Mouse (Mus musculus) thymus, postnatal 25 days (tissue): Measurements from ENCODE around the gene Inpp5e.
"Not testable (repeated sequence)": the region's sequence is repeated elsewhere in the genome, so short reads cannot be mapped to it uniquely, and the experiment has no call there.

Experiments
- DNase-seq: peaks from one replicate; pipeline ENCODE4 v3.0.0; 2022

The Inpp5e gene

GRCm38 (mm10) chr2:26417066-26417465 is 8.1 kb upstream of the Inpp5e start:
- no peak for DNase-seq

GRCm38 (mm10) chr2:26410931-26411411 is 2.0 kb upstream of the Inpp5e start:
- DNase-seq = no peak

DNA sequence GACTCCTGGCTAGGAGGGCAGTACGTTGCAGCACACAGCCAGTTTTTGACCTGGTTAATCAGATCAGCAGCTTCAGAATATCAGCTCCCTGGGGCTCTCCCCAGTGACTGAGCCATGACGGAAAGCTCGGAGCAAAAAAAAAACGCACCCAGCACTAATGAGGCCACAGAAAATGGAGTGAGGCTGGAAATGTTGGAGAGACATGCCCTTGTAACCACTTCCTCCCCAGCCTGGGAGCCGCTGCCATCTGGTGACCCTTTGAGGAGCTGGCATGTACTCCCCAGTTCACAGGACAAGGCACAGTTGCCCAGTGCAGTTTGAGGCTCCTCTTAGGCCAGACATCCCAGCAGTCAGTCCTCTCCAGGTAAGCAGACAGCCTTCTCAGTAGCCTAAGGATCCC is 1.1 kb upstream of the Inpp5e start:
- DNase-seq = peak; percentile 17

- no peak for DNase-seq
Measured at GRCm38 (mm10) chr2:26409362-26409761, 359 bp upstream of the Inpp5e start.

- no peak for DNase-seq
Measured at GRCm38 (mm10) chr2:26403306-26403705, 5.7 kb downstream of the Inpp5e start.

GRCm38 (mm10) chr2:26402265-26402664 is 6.7 kb downstream of the Inpp5e start:
- no peak for DNase-seq

GRCm38 (mm10) chr2:26401023-26401422 is 8.0 kb downstream of the Inpp5e start:
- no peak for DNase-seq

- DNase-seq = no peak
Measured at GRCm38 (mm10) chr2:26400296-26400695, 8.7 kb downstream of the Inpp5e start.

DNA sequence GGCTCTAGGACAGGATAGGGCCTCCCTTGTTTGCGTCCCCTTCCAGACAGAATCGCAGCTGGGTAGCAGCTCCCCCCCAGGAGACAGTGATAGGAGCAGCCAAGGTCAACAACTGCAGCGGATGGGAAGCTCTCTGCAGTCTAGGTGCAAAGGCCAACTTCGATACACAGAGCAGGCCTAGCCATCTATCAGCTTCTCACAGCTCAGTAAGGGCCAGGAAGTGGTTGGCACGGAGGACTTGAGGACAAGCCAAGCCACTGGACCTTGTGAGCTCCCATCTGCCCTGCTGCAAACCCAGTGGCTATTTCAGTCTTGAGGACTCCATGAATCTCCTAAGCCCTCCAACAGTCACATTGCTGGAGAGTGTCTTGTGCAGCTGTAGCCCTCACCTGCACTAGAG is 9.4 kb downstream of the Inpp5e start:
- DNase-seq = no peak

DNA sequence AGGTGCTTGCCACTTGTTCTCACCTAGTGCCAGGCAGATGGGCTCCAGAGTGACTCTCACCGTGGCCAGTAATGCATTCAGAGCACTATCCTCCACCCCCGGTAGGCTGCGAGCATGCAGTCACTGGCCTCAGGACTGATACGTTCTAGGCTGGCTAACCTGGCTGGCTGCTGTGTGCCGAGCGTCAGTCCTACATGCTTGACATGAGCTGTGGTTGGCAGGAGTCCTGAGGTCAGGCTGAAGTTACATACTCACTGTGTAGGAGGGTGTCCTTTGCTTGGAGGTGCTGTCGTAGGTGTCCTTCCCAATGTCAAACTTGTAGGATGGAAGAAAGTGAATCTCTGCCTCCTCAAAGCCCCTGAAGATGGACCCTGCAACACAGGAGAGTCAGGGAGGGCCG is 10.0 kb downstream of the Inpp5e start:
- no peak for DNase-seq

GRCm38 (mm10) chr2:26391617-26392016 is 17.4 kb downstream of the Inpp5e start:
- no peak for DNase-seq

GRCm38 (mm10) chr2:26390954-26391353 is 18.0 kb downstream of the Inpp5e start:
- no peak for DNase-seq

DNA sequence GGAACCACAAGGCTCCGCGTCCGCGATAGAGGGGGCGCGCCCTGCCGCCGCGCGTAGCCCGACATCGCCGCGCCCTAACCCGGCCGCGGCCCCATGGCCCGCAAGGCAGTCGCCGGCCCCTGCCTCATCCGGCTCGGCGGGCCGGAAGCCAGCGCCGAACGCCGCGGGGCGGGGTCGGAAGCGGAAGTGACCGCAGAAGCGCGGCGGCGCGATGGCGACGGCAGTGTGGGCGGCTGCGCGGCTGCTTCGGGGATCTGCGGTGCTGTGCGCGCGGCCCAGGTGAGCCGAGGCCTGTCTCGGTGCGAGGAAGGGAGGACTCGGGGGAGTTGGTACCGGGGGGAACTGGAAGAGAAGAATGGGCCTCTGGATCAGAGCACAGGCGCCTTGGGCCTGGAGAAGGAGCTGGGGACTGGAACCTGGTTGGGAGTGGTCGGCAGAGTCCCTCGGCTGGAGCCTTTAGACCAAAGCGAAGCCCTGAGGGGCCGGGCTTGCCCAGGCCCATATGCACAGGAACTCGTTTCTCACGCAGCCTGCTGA is 19.8 kb downstream of the Inpp5e start, which contains the start of the genes Entr1 and Pmpca:
Entr1 (minus strand) TSS at position 163 of the 537 bp plus-strand sequence.
Pmpca (plus strand) TSS at position 186 of the 537 bp plus-strand sequence.
- peak; percentile 88 for DNase-seq

- DNase-seq = no peak
Measured at GRCm38 (mm10) chr2:26388682-26389153, 20.3 kb downstream of the Inpp5e start.

DNA sequence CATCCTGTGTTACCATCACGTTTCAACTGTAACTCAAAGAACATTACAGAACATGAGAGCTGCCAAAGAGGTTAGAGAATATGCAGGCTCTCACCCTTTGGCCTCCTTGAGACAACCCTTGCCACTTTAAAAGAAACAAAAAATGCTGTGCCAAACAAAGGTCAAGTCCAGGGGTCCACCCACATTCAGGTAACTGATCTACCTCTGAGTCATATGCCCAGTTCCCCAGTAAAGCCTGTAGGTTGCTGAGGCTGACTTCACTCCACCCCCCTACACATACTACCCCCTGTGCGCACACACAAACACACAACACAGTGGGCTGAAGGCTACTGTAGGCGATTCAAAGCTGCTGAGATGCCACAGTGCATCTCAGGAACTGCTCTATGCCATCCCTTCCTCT is 21.3 kb downstream of the Inpp5e start:
- no peak for DNase-seq

DNA sequence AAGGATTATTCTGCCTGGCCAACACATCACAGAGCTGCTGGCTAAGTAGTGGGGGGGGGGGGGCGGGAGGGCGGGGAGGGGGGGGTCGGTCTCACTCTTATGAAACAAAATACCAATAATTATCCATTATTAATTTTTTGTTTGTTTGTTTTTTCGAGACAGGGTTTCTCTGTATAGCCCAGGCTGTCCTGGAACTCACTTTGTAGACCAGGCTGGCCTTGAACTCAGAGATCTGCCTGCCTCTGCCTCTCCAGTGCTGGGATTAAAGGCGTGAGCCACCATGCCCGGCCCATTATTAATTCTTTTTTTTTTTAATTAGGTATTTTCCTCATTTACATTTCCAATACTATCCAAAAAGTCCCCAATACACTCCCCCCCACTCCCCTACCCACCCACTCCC is 28.1 kb downstream of the Inpp5e start:
- not testable (repeated sequence) for DNase-seq

DNA sequence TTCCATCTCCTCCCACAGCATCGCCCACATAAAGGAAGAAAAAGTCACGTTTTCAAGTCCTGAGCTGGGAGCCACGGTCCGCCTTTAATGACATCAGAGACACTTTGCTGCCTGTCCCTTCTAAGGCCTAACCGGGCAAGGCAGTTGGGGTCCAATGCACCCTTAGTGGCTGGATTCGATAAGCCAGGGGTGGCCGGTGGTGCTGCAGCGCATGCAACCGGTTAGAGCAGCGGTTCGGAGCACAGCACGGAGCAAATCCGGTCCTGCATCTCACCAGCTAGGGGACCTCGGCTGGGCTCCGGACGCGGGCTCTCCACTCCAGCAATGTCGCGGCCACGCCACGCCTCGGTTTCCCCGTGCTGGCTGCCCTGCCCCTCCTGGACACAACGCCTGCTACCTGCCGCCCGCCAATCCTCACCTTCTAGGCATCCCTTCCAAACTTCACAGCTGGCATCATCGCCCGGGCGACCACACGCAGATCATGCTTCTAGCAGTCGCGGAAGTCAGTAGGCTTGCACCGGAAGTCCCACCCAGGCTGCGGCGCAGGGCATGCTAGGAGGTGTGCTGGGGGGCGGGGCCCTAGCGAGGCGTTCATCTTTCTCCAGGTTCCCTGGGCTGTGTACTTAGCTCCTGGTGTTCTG is 28.8 kb downstream of the Inpp5e start, which contains the start of gene Snapc4:
Snapc4 (minus strand) TSS at position 523 of the 641 bp plus-strand sequence.
- DNase-seq = peak; percentile 85

GRCm38 (mm10) chr2:26372396-26372795 is 36.6 kb downstream of the Inpp5e start:
- DNase-seq = no peak

GRCm38 (mm10) chr2:26368572-26368971 is 40.4 kb downstream of the Inpp5e start:
- no peak for DNase-seq

GRCm38 (mm10) chr2:26367911-26368310 is 41.1 kb downstream of the Inpp5e start:
- DNase-seq = no peak

DNA sequence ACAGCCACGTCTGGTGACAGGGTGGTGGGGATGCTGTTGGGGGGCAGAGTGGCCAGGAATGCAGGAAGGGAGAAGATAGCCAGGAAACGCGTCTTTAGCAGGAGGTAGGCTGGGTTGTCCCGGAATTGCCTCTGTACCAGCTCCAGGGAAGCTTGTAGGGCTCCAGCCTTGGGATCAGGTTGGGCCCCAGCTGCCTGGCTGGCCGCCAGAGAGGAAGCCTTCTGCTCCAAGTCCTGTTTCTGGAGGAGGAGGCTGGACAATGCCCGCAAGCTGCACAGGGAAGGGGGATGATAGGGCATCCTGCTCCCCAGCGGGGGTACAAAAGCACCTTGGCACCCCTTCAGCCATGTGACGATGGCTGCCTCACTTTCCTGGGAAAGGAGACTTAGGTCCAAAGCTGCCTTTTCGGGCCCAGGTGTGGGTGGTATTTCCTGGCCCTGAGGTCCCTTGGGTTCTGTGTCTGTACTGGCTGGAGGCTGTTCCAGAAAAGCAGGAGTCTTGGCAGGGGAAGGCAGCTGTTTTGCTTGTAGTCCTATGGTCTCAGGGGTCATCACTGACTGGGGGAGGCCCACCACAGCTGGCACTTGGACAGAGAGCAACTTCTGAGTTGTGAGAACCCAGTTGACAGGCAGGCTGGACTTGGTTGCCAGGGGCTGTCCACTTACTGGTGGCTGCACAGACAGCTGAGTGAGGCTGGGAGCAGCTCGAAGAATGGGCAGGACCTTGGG is 44.1 kb downstream of the Inpp5e start:
- DNase-seq = no peak

DNA sequence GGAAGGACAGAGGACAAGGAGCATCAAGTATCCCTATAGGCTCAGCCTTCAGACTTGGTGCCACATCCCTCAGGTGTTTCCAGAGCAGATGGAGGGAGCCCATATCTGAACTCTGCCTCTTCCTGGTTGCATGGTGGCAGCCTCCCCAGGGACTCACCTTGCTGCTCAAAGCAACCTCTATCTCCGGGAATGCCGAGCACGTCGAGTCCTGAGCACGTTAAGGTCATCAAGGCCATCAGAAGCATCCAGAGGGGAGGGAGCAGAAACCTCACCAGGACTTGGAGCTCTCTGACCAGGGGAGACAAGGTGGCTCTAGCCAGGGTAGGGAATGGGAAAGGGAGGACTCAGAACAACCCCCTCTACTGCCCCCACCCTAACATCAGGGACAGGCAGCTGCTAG is 45.5 kb downstream of the Inpp5e start:
- DNase-seq = no peak

GRCm38 (mm10) chr2:26362991-26363390 is 46.0 kb downstream of the Inpp5e start:
- DNase-seq = no peak

DNA sequence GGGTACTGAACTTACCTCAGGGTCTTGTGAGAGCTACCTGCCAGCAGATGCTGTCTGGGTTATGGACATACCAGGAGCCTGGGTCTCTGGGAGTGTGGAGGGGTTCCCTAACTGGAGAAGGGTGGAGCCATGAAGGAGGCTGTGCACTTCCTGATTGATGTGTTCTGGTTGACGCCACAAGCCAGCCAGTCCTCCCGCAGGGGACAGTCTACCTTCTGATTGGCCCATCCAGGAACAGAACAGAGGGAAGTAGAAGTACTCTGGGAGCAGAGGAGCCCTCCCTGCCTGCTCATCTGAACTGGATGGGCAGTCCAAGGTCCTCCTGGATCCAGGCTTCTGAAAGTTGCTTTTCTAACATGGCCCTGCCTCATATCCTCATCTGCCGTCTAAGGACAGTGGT is 48.2 kb downstream of the Inpp5e start, which contains the start of gene Card9:
Card9 (minus strand) TSS at position 147 of the 400 bp plus-strand sequence.
- no peak for DNase-seq
